Mouse (Mus musculus): ENCODE measurements around the gene Pdx1. TPM values are rescaled to one million over a fixed set of nuclear protein-coding genes. Genes with fewer than 3 reads are reported as not detected.

The Pdx1 gene
- polyA plus RNA-seq, 1 experiment from 2014 or later: not detected

GRCm38 (mm10) chr5:147319653-147320052 is 49.9 kb downstream of the Pdx1 start:
- Histone ChIP-seq H3K36me3 (no peaks in the 10 kb centered on the region), H3K27me3 (peaks cover 80% of the 10 kb centered on the region), H3K4me1 (peaks cover 8% of the 10 kb centered on the region), H3K27ac (no peak overlapping the region), H3K4me3 (no peak overlapping the region), H3K9me3 (no peaks in the 10 kb centered on the region), H3K9ac (no peak overlapping the region), H3K4me2 (no peak overlapping the region)
- ATAC-seq (ENCODE audit: insufficient number of reproducible peaks, low FRiP score, low TSS enrichment, low read depth): no peak

- Histone ChIP-seq H3K9ac (no peak within 1 kb of the TSS), H3K4me2 (no peak within 1 kb of the TSS), H3K4me3 (no peak within 1 kb of the TSS), H3K27me3 (peaks cover 54% of the 10 kb centered on the region), H3K36me3 (no peaks in the 10 kb centered on the region), H3K4me1 (no peaks in the 10 kb centered on the region), H3K9me3 (no peaks in the 10 kb centered on the region), H3K27ac (no peak within 1 kb of the TSS)
- WGBS: 73% methylated on average over 8 of the region's 8 CpGs
- ATAC-seq (ENCODE audit: insufficient number of reproducible peaks, low FRiP score, low TSS enrichment, low read depth): no peak
These were observed 52.4 kb downstream of the Pdx1 start, which contains the start of gene Urad for GRCm38 (mm10) chr5:147322183-147322582. Gene Urad, minus strand, starts transcription at chr5:147322440.

- 12% methylated on average over 17 of the region's 17 CpGs for WGBS
- no peaks in the 10 kb centered on the region for H3K36me3 ChIP-seq
- no peak overlapping the region for H3K4me3 ChIP-seq
- no peak overlapping the region for H3K27ac ChIP-seq
- ATAC-seq (ENCODE audit: insufficient number of reproducible peaks, low FRiP score, low TSS enrichment, low read depth): no peak
- peaks cover 43% of the 10 kb centered on the region for H3K27me3 ChIP-seq
- no peaks in the 10 kb centered on the region for H3K4me1 ChIP-seq
- no peak overlapping the region for H3K9ac ChIP-seq
- H3K4me2 ChIP-seq: no peak overlapping the region
- no peaks in the 10 kb centered on the region for H3K9me3 ChIP-seq
These were observed 53.6 kb downstream of the Pdx1 start for GRCm38 (mm10) chr5:147323237-147323917.

Small RNAs within 50 kb of the gene (microRNA-seq; reads per million reads assigned to microRNA genes)
- gene Mir7k: not detected

Other genes starting within 250 kb of the Pdx1 start
- 14.2 and 15.7 TPM in 2 replicates for gene Lnx2, start 193.4 kb upstream of the Pdx1 start, polyA plus RNA-seq (2015; fragmentation: Nextera tagmentation; extraction: Ambion mirVana)
- 135 and 145 TPM in 2 replicates for gene Polr1d, start 192.9 kb upstream of the Pdx1 start, polyA plus RNA-seq (2015; fragmentation: Nextera tagmentation; extraction: Ambion mirVana)
- gene Gsx1, start 81.3 kb upstream of the Pdx1 start, polyA plus RNA-seq (2015; fragmentation: Nextera tagmentation; extraction: Ambion mirVana): not detected in 2 replicates
- not detected in 2 replicates for gene Cdx2, start 37.3 kb downstream of the Pdx1 start, polyA plus RNA-seq (2015; fragmentation: Nextera tagmentation; extraction: Ambion mirVana)
- not detected in 2 replicates for gene Urad, start 52.5 kb downstream of the Pdx1 start, polyA plus RNA-seq (2015; fragmentation: Nextera tagmentation; extraction: Ambion mirVana)
- gene Flt3, start 130.5 kb downstream of the Pdx1 start, polyA plus RNA-seq (2015; fragmentation: Nextera tagmentation; extraction: Ambion mirVana): 0.14 and 0.27 TPM in 2 replicates
- 60.0 and 70.8 TPM in 2 replicates for gene Pan3, start 160.2 kb downstream of the Pdx1 start, polyA plus RNA-seq (2015; fragmentation: Nextera tagmentation; extraction: Ambion mirVana)